Mouse (Mus musculus) layer of hippocampus, postnatal 25 days (tissue): ENCODE data around the gene Gnaz. TPM values are rescaled to one million over a fixed set of nuclear protein-coding genes. Genes with fewer than 3 reads are reported as not detected.
"Not testable (repeated sequence)": the region's sequence is repeated elsewhere in the genome, so short reads cannot be mapped to it uniquely, and the experiment has no call there.

Source experiments
- DNase-seq, 2 experiments: peaks; one replicate each; pipeline ENCODE4 v3.0.0; 2022; ENCODE audit warnings: mixed read lengths in 2 of 2, low spot score in 1 of 2; ENCODE audit errors: extremely low spot score in 1 of 2
- total RNA-seq, 2 experiments: library from RNA; stranded (reverse); gene quantifications; 2 replicates each; pipeline ENCODE4 v1.2.3; 2021

Gnaz gene
- total RNA-seq, 2 experiments from 2014 or later = 99.3 to 109 TPM

DNA sequence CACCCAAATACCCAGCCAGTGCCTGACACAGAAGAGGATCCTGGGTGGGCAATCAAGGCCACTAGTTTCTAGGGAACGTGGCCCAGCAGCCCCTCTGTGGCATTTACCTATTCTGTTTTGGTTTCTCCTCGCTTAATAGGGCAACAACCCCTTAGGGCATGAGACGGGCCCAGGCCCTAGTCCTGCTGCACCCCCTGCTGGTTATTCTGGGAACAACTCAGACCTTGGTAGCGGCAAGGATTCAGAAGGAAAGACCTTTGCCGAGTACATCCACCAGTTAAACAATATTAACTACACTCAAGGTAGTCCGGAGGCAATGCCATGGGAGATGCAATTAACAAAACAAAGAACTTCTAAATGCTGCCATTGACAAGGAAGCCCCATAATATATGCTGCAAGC is 54.2 kb downstream of the Gnaz start:
- DNase-seq = peak; percentile 87 to 95

GRCm38 (mm10) chr10:75026491-75026890 is 59.5 kb downstream of the Gnaz start:
- DNase-seq = no peak

DNA sequence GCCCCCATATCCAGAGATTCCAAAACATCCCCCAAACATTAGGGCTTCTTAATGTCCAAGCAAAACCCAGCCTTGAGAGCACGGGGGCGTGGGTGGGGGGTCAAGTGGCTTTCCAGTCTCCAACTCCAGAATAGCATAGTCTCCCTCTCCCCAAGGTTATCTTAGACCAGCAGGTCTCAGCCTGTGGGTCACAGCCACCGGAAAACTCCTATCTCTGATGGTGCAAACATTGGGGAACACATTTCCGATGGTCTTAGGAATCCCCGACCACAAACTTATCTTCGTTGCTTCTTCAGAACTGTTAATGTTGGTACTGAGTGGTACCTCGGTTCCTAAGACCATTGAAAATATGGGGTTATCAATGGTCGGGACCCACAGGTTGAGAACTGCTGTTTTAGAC is 61.8 kb downstream of the Gnaz start:
- DNase-seq = no peak

- no peak for DNase-seq
Observed at GRCm38 (mm10) chr10:75029677-75030076, 62.7 kb downstream of the Gnaz start.

DNA sequence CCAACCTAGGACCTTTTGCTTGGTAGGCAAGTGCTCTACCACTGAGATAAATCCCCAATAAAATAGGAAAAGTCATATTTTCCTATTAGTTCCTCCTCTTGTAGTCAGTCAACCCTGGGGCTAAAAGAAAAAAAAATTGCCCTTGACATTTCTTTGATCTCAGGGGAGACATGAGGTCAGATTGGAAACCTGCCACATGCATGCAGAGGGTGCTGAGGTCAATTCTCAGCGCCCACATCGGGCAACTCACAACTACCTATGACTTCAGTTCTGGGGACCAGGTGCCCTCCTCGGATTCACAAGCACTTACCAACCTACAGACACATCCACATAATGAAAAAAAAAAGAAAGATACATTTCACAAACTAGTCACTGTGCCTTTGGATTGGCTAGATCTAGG is 63.3 kb downstream of the Gnaz start:
- no peak for DNase-seq

GRCm38 (mm10) chr10:75031345-75032114 is 64.6 kb downstream of the Gnaz start:
- no peak for DNase-seq

DNA sequence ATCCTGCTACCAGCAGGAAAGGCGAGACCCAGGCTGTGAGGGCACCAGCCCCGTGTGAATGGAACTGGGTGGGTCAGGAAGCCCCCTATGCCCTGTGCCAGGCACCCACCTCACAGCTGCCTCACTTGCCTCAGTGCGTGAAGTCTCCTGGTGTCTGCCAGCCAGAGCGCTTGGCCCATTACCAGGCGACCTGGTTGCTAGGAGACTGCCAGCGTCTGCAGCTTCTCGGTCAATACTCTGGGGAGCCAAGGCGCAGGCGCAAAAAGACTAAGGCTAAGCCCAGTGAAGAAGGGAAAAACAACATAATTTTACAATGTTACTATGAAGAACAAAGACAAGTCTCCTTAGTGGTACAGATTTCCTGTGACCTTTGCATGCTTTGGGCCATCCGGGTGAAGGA is 65.4 kb downstream of the Gnaz start, which contains the start of gene Rsph14:
Gene Rsph14 (minus strand): TSS at position 192 of the 400 bp plus-strand sequence.
- DNase-seq = peak; percentile 60 to 77

DNA sequence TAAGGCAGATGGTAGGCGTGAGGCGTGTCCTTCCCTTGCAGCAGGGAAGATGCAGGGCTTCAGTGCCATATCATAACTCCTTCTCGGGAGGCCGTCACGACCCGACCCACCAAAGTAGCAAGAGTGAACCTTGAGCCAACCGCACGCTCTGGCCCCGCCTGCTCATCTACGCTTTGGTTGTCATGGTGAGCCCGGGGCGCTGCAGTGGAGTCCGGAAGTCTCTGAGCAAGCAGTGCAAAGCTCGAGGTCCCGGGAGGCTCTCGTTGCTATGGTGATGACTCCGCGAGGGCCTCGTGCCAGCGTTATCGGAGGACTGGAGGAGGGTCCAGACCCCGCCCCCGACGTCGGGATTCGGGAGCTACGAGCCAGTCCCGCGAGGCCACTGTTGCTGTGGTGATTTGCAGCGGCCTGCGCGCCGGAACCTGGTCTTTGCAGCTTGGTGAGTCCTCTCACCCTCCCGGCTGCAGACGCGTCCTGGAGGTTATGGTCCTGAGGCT is 70.0 kb downstream of the Gnaz start, which contains the start of gene Rab36:
Gene Rab36 (plus strand): TSS at position 176 of the 497 bp plus-strand sequence.
- DNase-seq = peak; percentile 83 to 85

DNA sequence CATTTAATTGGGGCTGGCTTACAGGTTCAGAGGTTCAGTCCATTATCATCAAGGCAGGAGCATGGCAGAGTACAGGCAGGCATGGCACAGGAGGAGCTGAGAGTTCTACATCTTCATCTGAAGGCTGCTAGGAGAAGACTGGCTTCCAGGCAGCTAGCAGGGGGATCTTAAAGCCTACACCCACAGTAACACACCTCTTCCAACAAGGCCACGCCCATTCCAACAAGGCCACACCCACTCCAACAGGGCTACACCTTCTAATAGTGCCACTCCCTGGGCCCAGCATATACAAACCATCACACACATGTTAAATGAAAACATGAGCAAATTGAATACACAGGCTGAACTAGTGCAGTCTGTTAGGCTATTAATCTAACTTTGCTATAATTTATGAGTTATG is 75.1 kb downstream of the Gnaz start:
- not testable (repeated sequence) for DNase-seq

DNA sequence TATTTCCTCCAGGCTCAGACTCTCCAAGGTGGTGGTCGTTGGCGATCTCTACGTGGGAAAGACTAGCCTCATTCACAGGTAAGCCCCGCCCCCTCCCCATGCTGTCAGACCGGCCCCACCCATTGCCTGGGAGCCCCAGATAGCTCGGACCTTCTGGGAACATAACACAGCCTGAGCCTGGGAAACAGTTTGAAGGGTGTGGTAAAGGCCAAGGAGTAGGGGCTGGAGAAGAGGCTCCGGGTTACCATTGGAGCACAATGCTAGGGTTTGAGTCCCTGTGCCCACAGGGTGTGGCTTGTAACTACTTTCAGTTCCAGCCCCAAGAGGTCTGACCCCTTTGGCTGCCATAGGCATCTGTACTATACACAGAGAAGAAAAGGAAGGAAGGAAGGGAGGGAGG is 77.5 kb downstream of the Gnaz start:
- DNase-seq = no peak

DNA sequence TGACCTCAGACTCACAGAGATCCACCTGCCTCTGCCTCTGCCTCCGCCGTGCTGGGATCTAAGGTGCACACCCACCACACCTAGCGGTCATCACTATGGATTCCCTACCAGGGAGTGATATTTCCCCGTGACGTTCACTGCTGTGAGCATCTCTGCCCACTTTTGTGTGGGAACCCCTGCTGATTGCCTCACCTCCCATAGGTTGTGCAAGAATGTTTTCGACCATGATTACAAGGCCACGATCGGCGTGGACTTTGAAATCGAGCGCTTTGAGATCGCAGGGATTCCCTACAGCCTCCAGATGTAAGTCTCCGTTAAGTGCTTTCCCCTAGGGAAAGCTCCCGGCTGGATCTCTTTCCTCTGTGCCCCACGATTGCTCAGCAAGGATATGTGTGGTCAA is 78.9 kb downstream of the Gnaz start:
- no peak for DNase-seq

DNA sequence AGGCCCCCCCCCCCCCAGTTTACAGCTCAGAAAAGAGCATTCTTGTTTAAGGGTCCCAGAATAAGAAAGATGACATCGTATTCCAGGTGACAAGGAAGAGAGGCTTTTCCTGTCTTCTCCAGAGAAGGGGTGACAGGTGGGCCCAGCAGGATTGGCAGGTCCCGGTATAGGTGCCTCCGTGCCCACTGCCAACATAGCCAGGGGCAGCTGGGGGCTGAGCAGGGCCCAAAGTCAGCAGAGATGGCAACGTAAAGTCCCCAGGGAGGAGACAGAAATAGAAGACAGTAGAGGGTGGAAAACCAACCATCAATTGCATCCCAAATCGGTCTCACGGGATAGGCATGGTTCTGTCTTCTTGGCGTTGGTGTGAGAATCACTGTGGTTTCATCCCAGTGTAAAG is 81.7 kb downstream of the Gnaz start:
- no peak for DNase-seq

GRCm38 (mm10) chr10:75051364-75052074 is 84.5 kb downstream of the Gnaz start:
- no peak for DNase-seq

DNA sequence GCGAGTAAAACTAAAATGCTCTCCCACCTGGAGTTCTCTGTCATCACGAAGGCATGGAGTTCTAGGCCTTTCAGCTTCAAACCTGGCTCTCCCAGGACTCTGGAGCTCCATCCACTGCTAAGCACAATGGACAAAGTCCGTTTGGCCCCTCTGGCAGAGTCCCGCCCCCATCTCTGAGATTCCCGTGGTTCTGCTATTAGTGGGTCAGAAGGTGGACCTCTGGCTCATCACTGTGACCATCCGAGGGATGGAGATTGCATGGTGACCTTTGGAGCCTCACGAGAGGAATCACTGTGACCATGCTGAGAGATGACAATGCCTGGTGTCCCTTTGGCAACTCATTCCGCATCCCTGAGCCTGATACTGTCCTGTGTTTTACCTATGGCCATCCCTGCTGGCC is 85.9 kb downstream of the Gnaz start:
- DNase-seq = no peak

DNA sequence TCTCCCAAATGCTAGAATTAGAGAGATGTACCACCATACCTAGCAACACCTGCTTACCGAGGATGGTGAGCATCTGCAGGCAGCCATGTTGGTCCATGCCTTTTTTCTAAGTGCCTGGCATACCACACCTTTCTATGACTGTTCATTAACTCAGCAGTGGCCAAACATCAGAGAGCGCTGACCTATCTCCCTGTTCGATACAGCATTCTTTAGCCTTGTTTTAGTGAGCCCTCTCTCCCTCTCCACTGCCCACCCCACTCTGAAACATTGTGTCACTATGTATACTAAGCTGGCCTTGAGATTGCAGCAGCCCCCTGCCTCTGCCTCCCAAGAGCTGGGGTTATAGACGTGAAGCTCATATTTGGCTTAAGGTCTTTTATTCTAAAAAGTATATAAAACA is 86.7 kb downstream of the Gnaz start:
- DNase-seq = no peak

GRCm38 (mm10) chr10:75054125-75054524 is 87.1 kb downstream of the Gnaz start:
- DNase-seq = no peak

GRCm38 (mm10) chr10:75055672-75056071 is 88.7 kb downstream of the Gnaz start:
- DNase-seq = no peak

- DNase-seq = no peak
Observed at GRCm38 (mm10) chr10:75056255-75056654, 89.3 kb downstream of the Gnaz start.

DNA sequence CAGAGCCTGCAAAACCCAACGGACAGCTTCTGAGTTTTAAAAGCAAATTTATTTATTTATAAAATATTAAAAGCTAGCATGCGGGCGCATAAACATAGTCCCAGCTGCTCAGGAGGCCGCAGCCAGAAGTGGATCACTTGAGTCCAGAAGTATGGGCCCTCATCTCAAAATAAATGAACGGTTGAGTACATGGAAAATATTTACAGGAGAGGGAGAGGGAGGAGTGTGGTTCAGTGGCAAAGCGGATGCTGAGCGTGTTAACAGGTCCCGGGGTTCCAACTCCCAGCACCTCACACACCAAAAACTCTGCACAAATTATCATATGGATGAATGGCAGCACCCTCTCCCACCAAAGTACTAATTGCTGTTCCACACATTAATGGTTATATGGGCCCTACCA is 91.4 kb downstream of the Gnaz start:
- DNase-seq = no peak

DNA sequence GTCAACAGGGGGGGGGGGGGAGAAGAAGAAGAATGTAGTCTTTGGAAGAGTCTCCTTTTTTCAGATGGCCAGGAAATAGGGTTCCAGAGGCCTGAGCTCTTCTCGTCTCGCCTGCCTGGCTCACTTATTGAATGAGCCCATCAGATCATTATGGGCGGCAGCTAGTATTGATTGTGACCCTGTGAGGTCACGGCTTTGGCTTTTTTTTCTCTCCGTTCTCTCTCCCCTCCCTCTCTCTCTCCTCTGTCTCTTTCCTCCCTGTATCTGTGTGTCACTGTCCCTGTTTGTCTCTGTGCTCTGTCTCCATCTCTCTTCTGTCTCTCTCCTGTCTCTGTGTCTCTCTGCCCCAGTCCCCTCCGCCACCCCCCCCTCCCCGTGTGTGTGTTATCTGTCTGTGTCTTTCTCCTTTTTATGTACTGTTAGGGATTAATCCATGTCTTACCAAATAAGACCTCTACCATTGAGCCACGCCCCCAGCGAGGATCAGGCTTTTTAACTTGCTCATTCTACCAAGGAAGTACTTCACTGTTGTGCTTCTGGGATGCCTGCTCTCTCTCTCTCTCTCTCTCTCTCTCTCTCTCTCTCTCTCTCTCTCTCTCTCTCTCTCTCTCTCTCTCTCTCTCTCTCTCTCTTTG is 91.9 kb downstream of the Gnaz start:
- DNase-seq = no peak

DNA sequence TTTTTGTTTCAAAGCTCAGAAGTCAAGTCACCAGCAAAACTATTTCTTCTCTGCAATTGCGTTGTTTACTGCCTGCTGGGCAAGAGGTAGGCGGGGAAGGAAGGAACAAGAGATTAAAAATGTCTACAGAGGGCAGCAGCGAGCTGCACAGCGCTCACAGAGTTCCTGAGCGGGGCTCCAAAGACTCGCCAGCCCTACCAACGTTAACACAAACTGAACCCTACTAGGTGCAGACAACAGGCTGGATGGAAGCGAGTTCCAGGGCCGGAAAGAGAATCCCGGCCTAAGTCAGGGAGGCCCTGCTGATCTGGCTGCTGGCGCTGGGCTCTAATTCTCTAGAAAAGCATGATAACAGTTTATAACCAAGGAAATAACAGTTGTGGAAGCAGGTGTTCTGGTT is 92.4 kb downstream of the Gnaz start:
- peak in 1 of 2 experiments; percentile 60 for DNase-seq
